Mouse (Mus musculus) kidney, adult 2 months (tissue): ENCODE data around the gene Cntfr.

Experiments
- CTCF ChIP-seq: fragments of 200-500 bp; conservative IDR thresholded peaks from 2 replicates; pipeline ENCODE4 v1.5.1; 2011; ENCODE audit warnings: low read depth, mild to moderate bottlenecking, control low read depth, low read length, moderate library complexity, mixed read lengths; ENCODE audit not compliant: insufficient read depth, insufficient read length
- POLR2A ChIP-seq: fragments of 200-500 bp; IDR thresholded peaks from one replicate; pipeline ENCODE4 v1.6.1; 2011; ENCODE audit warnings: low read depth, low read length, control low read depth

GRCm38 (mm10) chr4:41716834-41717233 is 19.9 kb upstream of the Cntfr start:
- no peak for TF ChIP-seq CTCF
- no peak for TF ChIP-seq POLR2A
